Mouse (Mus musculus): ENCODE measurements around the gene Gnmt.
"Not testable (repeated sequence)": the region's sequence is repeated elsewhere in the genome, so short reads cannot be mapped to it uniquely, and the experiment has no call there.

The Gnmt gene

DNA sequence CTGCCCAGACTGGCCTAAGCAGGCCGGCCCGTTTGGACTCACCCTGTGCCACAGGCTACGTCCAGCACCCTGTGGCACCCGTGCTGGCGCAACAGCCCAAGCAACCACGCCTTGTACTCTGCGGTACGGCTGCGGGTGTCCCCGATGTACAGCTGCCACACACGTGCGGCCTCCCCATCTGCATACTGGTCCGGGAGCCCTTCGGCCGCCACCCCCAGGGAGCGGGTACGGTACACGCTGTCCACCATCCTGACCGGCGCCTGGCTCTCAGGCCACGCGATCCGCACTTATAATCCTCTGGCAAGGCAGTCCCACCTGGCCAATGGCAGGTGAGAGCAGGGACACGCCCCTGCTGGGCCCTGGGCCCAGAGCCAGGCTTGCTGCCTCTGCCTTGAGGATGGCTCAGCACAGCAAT is at the start of gene Gnmt:
Gene Gnmt (minus strand): TSS at position 265 of the 415 bp plus-strand sequence.
- peak; percentile 94 for DNase-seq

DNA sequence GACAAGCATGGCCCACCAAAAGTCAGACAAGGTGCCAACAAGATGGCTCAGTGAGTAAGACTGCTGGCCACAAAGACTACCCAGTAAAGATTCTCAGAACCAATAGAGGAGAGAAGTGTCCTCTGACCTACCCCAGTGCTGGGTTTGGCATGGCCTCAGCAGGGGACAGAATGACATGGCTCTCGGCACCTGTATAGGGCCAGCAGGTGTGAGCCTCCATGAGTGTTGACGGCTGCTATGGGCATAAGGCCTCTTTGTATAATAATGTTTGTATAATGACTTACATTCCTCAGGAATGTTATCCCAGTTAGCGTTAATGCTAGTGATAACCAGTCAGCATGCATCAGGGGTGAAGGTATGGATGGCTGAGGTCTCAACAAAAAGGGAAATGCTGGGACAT is 47.1 kb upstream of the Gnmt start:
- no peak for DNase-seq

DNA sequence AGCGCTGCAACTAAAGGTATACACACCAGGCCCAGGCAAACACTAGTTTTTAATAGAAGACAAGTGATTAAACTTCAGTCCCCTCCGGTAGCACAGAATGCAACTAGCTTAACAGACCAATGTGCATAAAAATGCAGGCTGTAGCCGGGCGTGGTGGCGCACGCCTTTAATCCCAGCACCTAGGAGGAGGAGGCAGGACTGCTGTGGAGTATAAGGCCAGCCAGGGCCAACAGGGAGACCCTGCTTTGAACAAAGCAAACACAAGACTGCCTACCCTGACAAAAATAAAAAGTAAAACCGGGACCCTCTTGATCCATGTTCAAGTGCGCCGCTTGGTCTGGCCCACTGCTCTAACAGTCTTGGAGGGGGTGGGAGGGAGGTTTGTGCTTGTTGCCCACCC is 46.1 kb upstream of the Gnmt start:
- DNase-seq = no peak

DNA sequence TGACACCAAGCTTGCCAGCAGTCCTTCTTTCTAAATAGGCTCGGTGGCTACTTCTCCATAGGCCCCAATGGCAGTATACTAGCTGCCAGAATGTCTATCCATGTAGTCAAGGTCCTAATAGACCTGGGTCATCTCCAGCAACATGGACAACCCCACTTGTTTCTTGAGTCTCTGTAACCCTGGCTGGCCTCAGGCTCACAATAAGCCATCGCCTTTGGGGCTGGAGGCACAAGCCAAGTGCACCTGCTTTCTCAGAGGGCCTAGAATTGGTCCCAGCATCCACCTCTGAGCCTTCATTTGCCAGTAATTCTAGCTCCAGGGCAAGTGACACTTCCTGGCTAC is 45.1 kb upstream of the Gnmt start:
- DNase-seq = no peak

DNA sequence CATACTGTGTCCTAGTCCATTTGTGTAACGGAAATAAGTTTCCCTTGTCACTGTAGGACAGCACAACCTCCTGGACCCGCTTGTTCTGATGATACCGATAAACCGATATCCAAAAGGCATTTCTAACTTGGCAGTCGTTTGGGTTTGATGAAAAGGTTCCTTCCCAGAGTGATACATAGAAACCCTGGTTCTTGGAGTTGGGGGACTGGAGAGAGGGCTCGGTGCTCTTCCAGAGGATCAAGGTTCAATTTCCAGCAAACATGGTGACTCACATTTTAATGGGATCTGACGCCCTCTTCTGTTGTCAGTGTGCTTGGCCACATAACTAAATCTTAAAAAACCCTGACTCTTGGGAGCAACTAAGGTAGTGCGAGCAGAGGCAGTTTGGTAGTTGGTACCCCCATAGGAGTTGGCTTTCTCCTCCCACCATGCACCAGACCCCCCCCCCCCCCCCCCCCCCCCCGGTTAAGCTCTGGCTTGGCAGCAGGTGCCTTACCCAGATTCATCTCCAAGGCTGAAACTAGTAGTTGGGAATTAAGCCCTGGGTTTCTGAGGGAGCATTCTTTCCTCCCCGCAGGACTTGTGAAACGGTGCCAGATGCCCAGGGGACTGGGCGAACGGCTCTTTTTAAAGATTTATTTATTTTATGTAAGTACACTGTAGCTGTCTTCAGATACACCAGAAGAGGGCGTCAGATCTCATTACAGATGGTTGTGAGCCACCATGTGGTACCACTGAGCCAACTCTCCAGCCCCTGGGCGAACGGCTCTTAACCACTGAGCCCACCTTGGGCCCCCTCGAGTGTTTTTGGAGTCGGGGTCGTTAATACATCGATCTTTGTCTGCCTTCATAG is 44.5 kb upstream of the Gnmt start:
- no peak for DNase-seq

DNA sequence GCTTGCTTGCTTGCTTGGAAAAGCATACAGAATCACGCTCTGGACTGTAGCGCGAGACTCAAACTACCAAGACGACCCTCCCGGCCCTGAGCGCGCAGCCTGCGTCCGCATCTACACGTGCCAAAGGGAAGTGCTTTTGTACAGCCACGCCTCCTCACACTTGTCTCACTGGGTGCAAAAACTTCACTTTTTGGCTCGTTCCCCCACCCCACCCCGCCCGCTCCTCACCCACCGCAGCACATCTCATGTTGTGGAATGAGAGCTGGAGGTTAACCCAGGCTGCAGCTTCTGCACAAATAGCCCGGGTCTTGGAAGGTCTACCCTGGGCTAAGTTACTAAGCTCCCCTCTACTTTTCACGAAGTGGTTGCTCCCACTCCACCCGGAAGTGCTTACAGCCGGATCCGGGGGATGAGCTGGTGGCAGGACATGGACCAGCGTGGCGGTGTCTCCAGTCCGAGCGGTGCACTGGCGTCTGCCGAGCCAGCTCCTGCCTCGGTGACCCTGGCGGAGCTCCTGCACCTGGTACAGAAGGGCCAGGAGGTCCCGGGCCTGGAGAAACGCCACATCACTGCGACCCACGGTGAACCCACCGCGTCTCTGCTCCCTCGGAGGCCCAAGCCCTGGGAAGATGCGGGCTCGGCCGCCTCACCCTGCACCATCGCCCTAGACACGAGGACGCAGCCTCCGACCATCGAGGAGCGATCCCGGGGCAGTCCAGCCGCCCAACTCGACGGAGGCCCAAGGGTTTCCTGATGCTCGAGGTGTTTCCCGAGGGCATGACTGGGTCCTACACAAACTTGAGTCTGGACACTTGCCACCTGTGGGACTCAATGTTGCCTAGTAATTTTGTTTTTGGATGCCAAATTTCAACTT is 43.7 kb upstream of the Gnmt start, which contains the start of gene 2310039H08Rik:
Gene 2310039H08Rik (plus strand): TSS at position 232 of the 874 bp plus-strand sequence.
- peak; percentile 85 for DNase-seq

DNA sequence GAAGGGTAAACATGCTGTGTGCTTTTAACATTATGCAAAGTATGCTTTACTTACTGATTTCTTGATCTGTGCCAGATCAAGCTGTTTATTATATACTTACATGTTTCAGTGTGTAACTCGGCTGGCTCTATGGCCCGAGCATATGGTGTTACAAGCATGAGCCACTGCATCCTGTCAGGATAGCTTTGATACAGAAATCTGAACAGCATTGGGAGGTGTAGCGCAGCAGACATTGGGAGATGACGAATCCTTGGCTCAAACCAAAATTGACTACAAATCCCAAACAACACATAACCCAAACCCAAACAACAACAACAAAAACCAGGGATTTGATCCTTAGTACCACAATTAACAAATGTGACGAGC is 43.1 kb upstream of the Gnmt start:
- no peak for DNase-seq

DNA sequence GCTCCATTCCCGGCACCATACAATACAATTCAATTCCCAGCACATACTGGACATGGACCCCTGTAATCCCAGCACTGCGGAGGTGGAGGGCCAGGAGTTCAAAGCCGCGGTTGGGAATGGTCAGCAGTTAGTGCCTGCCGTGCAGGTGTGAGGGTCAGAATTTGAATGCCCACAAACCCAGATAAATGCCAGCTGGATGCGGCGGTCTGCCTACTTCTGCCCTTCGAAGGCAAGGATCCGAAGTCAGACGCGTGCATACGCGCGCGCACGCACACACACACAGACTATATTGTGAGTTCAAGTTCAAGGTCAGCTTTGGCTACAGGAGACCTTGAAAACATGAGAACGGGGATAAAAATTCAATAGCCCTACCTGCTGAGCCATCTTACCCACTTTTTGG is 42.6 kb upstream of the Gnmt start:
- DNase-seq = no peak

DNA sequence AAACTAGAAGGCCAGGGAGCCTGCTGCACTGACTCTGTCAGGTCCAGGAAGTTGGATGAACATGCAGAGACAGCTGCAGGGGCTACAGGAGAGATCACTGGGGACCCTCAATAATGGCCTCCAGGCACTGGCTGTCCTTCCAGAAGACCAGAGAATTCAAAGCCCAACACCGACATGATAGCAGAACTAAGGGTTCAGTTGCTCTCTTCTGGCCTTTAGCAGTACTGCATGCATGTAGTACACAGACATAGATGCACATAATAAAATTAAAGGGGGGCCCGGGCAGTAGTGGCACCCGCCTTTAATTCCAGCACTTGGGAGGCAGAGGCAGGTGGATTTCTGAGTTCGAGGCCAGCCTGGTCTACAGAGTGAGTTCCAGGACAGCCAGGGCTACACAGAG is 42.1 kb upstream of the Gnmt start:
- DNase-seq = no peak

DNA sequence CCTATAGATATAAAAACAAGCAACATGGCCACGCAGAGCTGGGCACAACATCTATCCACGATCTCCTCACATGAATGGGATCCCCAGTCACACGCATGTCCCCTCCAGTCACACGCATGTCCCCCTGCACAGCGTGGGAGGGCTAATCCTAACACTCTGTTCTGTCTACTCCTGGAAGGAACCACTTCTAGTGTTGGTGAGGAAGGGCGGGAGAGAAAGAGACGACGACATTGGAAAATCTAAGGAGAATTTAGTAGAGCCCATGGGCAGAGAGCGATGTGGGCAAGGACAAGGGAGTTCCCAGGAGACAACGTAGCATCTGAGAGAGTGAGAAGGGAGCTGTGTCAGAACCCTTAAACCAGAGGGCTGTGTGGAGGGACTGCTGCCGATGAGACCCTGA is 41.6 kb upstream of the Gnmt start:
- DNase-seq = no peak

DNA sequence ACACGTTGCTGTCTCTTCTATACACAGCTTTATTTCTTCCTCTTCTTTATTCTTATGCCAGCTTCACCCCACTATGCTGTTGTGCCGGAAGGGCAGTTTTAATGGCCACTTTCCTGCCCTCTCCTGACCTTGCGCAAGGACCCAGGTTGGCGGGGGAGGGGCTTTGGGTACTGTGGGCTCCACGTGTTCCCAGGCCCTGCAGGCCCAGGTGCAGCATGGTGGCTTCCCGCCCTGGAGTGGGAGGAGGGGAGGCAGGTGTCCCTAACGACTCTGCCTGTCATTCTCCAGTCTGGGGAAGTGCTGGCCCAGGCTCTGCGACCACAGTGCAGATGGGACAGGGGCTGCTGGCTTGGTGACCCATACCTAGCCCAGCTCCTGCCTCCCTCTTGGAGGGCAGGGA is 38.9 kb upstream of the Gnmt start:
- peak; percentile 54 for DNase-seq

DNA sequence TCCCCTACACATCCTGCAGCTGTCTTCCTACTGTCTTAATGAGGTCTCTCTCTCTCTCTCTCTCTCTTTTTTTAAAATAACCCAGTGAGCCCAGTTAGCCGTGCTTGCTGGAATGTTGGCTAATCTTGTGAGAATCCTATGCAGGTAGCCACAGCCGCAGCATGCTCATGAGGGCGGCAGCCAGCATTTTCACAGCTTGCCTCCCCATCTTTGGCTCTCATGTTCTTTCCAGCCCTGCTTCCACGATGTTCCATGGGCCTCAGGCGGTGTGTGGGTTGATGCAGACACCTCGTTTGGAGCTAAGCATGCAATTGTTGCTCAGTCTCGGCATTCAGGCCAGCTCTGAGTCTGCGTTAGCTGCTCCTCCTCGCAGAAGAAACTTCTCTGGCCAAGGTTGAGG is 35.9 kb upstream of the Gnmt start:
- not testable (repeated sequence) for DNase-seq

DNA sequence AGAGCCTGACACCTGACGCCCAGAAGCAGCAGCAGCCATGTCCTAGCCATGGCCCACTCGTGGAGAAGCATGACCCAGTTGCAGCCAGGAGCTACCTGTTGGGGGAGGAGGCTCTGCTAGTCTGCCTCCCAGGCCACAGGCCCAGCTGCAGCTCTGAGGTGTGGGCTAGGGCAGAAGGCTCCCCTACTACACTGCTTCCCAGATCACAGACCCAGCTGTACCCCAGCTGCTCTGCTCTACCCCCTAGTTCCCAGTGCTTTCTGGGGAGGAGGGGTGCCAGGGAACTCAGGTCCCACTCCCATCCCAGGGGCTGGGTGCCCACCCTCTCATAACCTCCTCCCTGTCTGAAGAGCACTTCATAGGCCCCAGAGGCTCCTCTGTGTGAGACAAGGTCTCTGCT is 34.6 kb upstream of the Gnmt start, which contains the start of gene Ptcra:
Gene Ptcra (minus strand): TSS at position 169 of the 400 bp plus-strand sequence.
- DNase-seq = no peak

DNA sequence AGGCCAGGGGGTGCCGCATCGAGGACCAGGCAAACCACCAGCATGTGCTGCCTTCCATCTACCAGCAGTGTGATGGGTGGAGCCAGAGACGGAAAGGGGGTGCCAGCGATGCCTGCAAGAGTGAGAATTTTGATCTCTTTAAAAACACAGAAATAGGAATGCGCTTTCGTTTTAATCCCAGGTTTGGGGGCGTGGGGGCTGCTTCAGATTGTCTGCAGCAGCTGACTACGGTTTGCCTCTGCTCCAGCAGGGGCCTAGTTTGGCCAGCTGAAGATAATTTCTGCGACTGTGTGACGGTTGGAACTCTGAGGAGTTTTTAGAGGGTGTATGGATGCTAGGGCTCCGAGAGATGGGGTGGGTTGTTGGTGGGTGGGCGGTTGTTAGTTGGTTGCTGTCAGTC is 29.8 kb upstream of the Gnmt start:
- DNase-seq = no peak

DNA sequence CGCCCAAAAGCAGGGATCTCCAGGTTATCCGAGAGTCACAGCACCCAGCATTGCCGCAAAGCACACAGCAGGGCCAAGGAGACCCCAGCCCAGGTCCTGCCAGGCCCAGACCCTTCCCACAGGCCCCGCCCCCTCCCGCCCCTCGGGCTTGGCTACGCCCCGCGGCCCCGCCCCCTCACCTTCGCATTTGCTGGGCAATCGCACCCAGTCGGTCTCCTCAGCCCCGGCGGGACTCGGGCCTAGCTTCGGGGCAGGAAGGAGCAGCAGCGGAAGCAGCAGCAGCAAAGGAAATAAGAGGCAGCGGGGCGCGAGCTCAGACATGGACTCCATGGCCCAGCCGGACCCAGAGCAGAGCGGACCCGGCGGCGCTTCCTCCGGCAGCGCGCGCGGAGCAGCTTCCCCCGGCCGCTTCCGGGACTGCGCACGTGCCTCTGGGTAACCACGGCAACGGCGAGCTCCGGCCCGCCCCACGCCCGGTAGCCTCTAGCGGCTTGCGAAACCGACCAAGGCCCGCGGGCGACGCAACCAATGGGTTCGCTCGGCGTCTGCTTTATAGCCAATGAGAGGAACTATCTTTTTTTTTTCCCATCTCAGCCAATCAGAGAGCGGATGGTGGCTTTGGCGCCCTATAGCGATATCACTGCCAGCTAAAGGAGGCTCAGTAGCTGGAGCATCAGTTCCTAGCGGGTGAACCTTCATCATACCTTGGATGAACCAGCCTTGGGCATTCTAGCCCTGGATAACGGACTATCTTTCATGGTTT is 23.0 kb upstream of the Gnmt start, which contains the start of gene Cnpy3:
Gene Cnpy3 (minus strand): TSS at position 421 of the 763 bp plus-strand sequence.
- peak; percentile 98 for DNase-seq

DNA sequence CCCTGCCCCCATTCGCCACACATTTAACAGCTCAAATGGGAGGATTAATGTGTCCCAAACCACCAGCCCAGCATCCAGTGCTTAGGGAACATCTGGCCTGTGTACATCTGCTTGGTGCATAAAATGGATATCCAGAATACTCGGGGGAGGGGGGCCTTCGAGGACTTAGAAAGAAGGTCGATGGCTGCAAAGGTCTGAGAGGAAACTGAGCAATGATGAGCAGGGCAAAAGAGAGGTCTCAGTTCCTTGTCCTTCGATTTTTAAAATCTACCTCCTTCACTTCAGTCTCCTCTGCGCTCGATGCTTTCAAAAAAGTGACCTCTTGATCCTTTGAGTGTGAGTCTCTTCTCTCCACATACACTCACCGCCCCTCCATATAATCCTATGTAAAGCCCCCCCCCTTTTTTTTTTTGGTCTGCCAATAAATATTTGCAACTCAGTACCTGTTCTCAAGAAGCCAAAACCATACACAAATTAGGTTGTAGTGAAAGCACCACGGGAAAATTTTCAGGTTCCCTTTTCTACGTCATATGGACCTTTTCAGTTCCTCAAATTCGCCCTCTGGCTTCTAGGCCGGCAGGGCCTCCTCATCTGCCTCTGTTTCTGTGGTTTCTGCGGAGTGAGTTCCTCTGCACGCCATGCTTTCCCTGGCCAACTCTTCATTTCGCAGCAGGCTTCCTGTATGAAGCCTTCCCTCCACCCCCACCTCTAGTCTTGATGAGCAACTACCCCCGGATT is 22.3 kb upstream of the Gnmt start:
- no peak for DNase-seq

DNA sequence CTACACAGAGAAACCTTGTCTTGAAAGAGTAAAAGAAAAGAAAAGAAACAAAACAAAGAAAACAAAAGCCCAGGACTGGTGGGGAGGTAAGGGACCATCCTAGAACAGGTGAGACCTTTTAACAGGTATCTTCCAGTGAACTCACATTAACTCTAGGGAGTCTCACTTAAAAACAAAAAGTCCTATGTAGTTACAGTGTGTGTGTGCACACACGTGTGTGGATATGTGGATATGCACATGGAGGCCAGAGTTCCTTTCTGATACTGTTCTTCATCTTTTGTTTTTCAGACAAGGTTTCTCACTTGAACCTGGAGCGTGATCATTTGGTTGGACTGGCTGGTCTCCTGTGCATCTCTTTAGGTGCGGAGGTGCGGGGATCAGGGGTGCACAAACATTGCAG is 21.6 kb upstream of the Gnmt start:
- DNase-seq = no peak

DNA sequence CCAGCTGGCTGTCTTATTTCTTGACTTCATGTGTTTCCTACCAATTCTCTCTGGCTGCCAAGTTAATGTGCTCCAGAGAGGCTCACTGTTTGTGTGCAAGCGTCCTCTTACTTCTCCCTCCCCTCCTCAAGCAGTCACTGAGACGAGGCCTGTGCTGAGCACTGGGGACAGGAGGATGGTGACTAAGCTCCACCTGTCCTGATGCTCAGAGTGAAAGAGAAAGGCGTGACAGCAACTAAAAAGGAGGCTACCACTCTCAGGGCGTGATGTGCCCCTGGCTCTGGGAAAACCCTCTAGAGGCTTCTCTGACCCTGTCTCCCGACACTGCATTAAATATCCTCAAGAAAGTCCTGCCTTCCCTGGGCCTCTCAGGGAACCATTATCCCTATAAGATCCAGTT is 20.3 kb upstream of the Gnmt start:
- DNase-seq = no peak

DNA sequence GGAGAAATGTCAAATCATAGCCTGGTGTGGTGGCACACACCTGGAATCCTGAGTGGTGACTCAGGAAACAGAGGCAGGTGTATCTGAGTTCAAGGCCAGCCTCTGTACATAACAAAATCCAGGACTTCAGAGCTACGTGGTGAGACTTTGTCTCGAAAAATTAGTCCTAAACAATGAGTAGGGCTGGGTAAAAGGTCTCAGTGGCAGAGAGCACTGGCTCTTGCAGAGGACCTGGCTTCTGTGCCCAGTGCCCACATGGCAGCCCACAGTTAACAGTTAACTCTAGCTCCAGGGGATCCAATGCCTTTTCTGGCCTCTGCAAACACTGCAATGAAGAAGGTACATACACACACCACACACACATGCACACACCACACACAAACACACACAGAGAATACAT is 18.8 kb upstream of the Gnmt start:
- DNase-seq = no peak

DNA sequence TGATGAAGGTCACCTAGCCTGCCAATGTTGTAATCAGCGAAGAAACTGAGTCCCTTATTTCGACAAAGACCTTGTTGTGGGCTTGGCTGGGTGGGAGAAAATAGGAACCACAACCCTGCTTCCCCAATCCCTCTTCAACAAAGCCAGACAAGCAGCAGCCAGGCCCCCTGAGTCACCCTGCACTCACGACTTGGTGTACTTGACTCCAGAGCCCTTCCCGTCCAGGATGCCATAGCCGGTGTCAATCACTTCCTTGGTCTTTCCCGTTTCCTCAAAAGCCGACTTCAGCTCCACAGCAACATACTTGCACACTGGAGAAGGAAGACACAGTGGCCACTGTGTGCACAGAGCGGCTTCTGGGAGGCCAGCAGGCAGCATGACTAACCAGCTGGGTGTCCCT is 18.3 kb upstream of the Gnmt start:
- DNase-seq = no peak

DNA sequence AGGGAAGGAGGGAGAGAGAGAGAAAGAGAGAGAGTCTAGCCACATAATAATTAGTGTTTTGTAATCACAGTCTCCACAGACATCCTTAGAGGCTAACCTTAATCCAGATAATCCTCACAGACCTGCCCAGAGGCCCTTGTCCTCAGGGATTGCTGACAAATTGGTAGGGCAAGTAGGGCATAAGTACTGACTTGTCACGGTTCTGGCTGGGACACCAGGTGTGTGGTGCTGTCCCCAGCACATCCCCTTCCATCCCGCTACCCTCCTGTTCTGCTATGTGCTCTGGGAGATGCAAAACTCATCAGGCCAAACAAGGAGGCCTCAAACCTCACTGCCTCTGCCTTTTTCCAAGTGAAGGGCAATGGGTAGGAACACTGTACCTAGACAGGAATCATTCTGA is 16.5 kb upstream of the Gnmt start:
- no peak for DNase-seq

DNA sequence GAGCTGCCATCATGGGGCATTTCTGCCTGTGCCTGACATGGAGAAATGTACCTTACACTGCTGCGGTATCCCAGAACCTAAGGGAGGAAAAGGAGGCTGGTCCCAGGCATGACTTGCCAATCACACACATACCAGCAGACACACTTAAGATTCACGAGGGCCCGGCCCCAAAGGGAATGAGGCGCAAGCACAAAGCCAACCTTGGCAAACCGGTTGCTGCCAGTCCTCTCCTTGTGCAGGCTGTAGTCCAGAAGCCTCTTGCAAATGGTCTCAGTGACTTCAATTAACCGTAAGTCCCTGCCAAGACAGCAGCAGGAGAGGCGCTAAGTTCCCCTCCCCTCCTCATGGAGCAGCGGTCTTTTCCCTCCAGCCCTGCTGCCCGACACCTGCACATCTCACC is 14.0 kb upstream of the Gnmt start:
- peak; percentile 46 for DNase-seq

DNA sequence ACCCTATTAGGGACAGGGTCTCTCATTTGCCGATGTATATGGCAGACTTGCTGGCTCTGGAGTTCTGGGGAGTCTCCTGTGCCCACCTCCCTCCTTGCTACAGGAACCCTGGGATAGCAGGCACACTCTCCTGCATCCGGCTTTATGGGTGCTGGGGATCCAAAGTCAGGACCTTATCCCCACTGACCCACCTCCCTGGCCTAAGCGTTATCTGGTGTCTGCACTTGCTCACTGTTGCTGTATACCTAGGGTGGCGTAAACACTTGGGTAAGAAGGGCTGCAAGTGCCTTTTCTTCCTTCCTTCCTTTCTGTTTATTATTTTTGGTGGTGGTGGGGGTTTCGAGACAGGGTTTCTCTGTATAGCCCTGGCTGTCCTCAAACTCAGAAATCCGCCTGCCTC is 12.3 kb upstream of the Gnmt start:
- DNase-seq = no peak
